Mouse (Mus musculus) embryonic facial prominence, embryonic 15.5 days (tissue): Measurements from ENCODE around the gene Plekha6. TPM values are rescaled to one million over a fixed set of nuclear protein-coding genes. Genes with fewer than 3 reads are reported as not detected.
A peak's percentile ranks its signal among the peaks of the same experiment; 100 is the strongest.

Experiments used
- ATAC-seq: fragments of 200-750 bp; cut with Nextera tagmentation; 2 replicates; pipeline ENCODE4 v1.8.0; 2017; ENCODE audit warnings: low read depth, moderate TSS enrichment; ENCODE audit not compliant: insufficient number of reproducible peaks, low FRiP score, low TSS enrichment
- H3K27ac ChIP-seq: fragments of 300-500 bp; sonication (generic); replicated peaks from 2 replicates; pipeline ENCODE4 v1.5.1; 2015; ENCODE audit warnings: mild to moderate bottlenecking, inconsistent platforms
- H3K27me3 ChIP-seq: fragments of 300-500 bp; sonication (generic); 2 replicates; pipeline ENCODE4 v1.6.1; 2015; ENCODE audit warnings: inconsistent platforms
- H3K36me3 ChIP-seq: fragments of 300-500 bp; sonication (generic); 2 replicates; pipeline ENCODE4 v1.6.1; 2015; ENCODE audit warnings: mild to moderate bottlenecking, inconsistent platforms
- H3K4me1 ChIP-seq: fragments of 300-500 bp; sonication (generic); 2 replicates; pipeline ENCODE4 v1.6.1; 2015; ENCODE audit warnings: inconsistent platforms
- H3K4me2 ChIP-seq: fragments of 300-500 bp; sonication (generic); replicated peaks from 2 replicates; pipeline ENCODE4 v1.6.1; 2015; ENCODE audit warnings: mild to moderate bottlenecking, inconsistent platforms
- H3K4me3 ChIP-seq: fragments of 300-500 bp; sonication (generic); replicated peaks from 2 replicates; pipeline ENCODE4 v1.5.1; 2015; ENCODE audit warnings: mild to moderate bottlenecking, inconsistent platforms
- H3K9ac ChIP-seq: fragments of 300-500 bp; sonication (generic); 2 replicates; pipeline ENCODE4 v1.6.1; 2015; ENCODE audit warnings: inconsistent platforms
- H3K9me3 ChIP-seq: fragments of 300-500 bp; sonication (generic); replicated peaks from 2 replicates; pipeline ENCODE4 v1.6.1; 2016; ENCODE audit warnings: inconsistent platforms
- WGBS: fragments of 180-500 bp; shearing (Covaris S2); methylation state at CpG from one replicate; pipeline ENCODE4 v1.1.7; 2015; 5-methylcytosine and 5-hydroxymethylcytosine counted together
- polyA plus RNA-seq: library from polyadenylated mRNA; unstranded; fragments of >200 nt; fragmentation: Nextera tagmentation; extraction: Ambion mirVana; gene quantifications from 2 replicates; pipeline ENCODE4 v1.2.1, GENCODE M21; 2015

The Plekha6 gene
- polyA plus RNA-seq, 1 experiment from 2014 or later: 7.2 TPM

DNA sequence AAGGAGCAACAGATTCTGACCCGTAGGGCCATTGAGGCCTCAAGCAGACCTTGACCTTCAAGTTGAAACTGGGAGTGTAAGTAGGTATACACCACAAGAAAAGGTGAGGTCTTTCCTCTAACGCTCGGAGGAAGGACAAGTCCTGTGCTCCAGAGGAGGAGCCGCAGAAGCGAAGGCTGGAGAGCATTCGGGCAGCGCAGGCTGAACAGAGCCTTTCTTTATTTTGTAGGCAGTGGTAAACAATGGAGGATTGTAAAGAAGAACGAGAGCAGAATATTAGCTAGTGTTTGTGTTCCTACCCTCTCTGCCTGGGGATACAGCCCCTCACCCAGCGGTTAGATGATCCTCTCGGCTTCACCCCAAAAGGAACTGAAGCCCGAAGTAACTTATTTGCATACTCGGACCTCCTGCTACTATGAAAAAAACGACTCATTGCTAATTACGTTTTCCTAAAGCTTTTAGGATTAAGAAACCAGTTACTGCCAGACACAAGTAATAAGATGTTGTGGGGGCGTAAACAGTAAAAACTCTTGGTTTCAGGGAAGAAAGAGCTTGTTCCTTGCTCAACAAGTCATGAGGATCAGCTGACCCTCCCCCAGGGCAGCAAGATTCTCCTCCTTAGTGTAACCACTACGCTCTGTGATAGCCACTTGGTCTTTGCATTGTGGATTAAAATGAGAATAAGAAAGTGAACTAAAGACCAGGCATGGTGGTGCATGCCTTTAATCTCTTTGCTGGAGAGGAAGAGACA, 34.4 kb upstream of the Plekha6 start:
- 28% methylated on average over 16 of the region's 16 CpGs for WGBS
- Histone ChIP-seq H3K27ac (peak overlapping the region; percentile 98), H3K9ac (no peak overlapping the region), H3K4me3 (no peak overlapping the region), H3K9me3 (no peaks in the 10 kb centered on the region), H3K27me3 (no peaks in the 10 kb centered on the region), H3K4me2 (peak overlapping the region; percentile 6; the same call in 1 of the 2 replicates), H3K4me1 (peaks cover 31% of the 10 kb centered on the region; the same call in 1 of the 2 replicates), H3K36me3 (no peaks in the 10 kb centered on the region)
- ATAC-seq: no peak

- peak; percentile 99 for ATAC-seq
- Histone ChIP-seq H3K4me1 (peaks cover 41% of the 10 kb centered on the region), H3K36me3 (0 out of 2 replicates have a peak, but pooled peaks cover 2% of the 10 kb centered on the region), H3K4me2 (peak within 1 kb of the TSS; percentile 86), H3K27me3 (no peaks in the 10 kb centered on the region), H3K9me3 (no peaks in the 10 kb centered on the region), H3K9ac (peak within 1 kb of the TSS; percentile 98), H3K4me3 (peak within 1 kb of the TSS; percentile 95), H3K27ac (peak within 1 kb of the TSS; percentile 98)
- under 1% methylated on average over 72 of the region's 72 CpGs for WGBS
Measured at GRCm38 (mm10) chr1:133130638-133131560, 33.1 kb upstream of the Plekha6 start, which contains the start of gene Ppp1r15b. Ppp1r15b (plus strand) TSS chr1:133131143.

DNA sequence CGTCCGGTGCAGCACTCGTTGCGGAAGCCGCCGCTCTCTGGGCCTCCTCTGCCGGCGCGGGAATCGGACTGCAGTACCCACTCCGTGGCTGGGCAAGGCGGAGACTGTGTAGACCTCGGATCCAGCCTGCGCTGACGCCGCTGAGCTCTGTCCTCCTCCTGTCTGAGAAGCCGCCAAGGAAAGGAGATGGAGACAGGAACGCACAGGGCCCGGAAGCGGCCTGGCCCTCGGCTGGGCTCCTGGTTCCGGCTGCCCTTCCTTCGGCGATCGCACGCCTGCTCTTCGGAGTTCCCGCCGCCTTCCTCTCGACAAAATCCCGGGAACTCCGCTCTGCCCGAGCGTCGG, 32.5 kb upstream of the Plekha6 start:
- no peak for ATAC-seq
- Histone ChIP-seq H3K27me3 (no peaks in the 10 kb centered on the region), H3K9me3 (no peaks in the 10 kb centered on the region), H3K27ac (peak overlapping the region; percentile 98), H3K4me2 (peak overlapping the region; percentile 86), H3K36me3 (peaks cover 7% of the 10 kb centered on the region; the same call in 1 of the 2 replicates), H3K4me3 (peak overlapping the region; percentile 95), H3K4me1 (peaks cover 44% of the 10 kb centered on the region), H3K9ac (peak overlapping the region; percentile 98)
- WGBS: under 1% methylated on average over 35 of the region's 35 CpGs

GRCm38 (mm10) chr1:133131936-133132335, 32.1 kb upstream of the Plekha6 start:
- Histone ChIP-seq H3K9me3 (no peaks in the 10 kb centered on the region), H3K27ac (peak overlapping the region; percentile 98), H3K4me2 (peak overlapping the region; percentile 86), H3K4me3 (peak overlapping the region; percentile 95), H3K36me3 (peaks cover 11% of the 10 kb centered on the region; the same call in 1 of the 2 replicates), H3K9ac (peak overlapping the region; percentile 98), H3K4me1 (peaks cover 44% of the 10 kb centered on the region), H3K27me3 (no peaks in the 10 kb centered on the region)
- WGBS: 0% methylated on average over 11 of the region's 11 CpGs
- no peak for ATAC-seq

DNA sequence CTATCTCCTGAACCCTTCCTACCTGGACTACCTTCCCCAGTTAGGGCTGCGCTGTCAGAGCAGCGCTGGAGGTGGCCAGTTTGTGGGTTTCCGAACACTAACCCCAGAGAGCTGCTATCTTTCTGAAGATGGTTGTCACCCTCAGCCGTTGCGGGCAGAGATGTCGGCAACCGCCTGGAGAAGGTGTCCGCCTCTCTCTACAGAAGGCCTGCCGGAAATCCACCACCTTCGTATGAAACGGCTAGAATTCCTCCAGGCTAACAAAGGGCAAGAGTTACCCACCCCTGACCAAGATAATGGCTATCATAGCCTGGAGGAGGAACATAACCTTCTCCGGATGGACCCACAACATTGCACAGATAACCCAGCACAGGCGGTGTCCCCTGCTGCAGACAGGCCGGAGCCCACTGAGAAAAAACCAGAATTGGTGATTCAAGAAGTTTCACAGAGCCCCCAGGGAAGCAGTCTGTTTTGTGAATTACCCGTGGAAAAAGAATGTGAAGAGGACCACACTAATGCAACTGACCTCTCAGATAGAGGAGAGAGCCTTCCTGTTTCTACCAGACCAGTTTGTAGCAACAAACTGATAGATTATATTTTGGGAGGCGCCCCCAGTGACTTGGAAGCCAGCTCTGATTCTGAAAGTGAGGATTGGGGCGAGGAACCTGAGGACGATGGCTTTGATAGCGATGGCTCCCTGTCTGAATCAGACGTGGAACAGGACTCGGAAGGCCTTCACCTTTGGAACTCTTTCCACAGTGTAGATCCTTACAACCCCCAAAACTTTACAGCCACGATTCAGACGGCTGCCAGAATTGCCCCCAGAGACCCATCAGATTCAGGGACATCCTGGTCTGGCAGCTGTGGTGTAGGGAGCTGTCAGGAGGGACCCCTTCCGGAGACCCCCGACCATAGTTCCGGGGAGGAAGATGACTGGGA, 31.4 kb upstream of the Plekha6 start:
- H3K4me2 ChIP-seq: peak overlapping the region; percentile 86
- H3K27ac ChIP-seq: peak overlapping the region; percentile 98
- H3K4me1 ChIP-seq: peaks cover 44% of the 10 kb centered on the region
- no peaks in the 10 kb centered on the region for H3K9me3 ChIP-seq
- WGBS: 8% methylated on average over 26 of the region's 26 CpGs
- peaks cover 18% of the 10 kb centered on the region for H3K36me3 ChIP-seq
- H3K27me3 ChIP-seq: no peaks in the 10 kb centered on the region
- H3K9ac ChIP-seq: peak overlapping the region; percentile 98
- ATAC-seq: no peak
- peak overlapping the region; percentile 95 for H3K4me3 ChIP-seq

DNA sequence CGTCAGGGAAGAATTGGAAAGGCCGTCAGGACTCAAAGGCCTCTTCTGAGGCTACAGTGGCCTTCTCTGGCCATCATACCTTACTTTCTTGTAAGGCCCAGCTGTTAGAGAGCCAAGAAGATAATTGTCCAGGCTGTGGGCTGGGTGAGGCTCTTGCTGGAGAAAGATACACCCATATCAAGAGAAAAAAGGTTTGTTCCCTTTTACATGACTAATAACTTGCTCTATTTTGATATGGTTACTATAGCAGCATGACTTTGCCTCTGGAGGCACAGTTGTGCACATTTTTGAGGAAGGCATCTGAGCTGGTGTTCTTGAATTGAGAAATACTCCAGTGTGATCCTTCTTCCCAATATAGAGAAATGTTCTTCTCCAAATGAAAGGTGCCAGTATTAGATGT, 30.6 kb upstream of the Plekha6 start:
- Histone ChIP-seq H3K4me1 (peaks cover 44% of the 10 kb centered on the region), H3K9me3 (no peaks in the 10 kb centered on the region), H3K36me3 (peaks cover 26% of the 10 kb centered on the region), H3K4me3 (peak overlapping the region; percentile 95), H3K4me2 (peak overlapping the region; percentile 86), H3K27me3 (no peaks in the 10 kb centered on the region), H3K27ac (0 out of 2 replicates have a peak overlapping the region, but pooled peaks have one; percentile 98), H3K9ac (peak overlapping the region; percentile 98; the same call in 1 of the 2 replicates)
- 7% methylated on average over 2 of the region's 2 CpGs for WGBS
- no peak for ATAC-seq

GRCm38 (mm10) chr1:133134071-133134470, 29.9 kb upstream of the Plekha6 start:
- peak overlapping the region; percentile 98 for H3K9ac ChIP-seq
- no peaks in the 10 kb centered on the region for H3K9me3 ChIP-seq
- H3K4me3 ChIP-seq: peak overlapping the region; percentile 95
- H3K4me1 ChIP-seq: peaks cover 44% of the 10 kb centered on the region
- peak overlapping the region; percentile 86 for H3K4me2 ChIP-seq
- WGBS: 21% methylated on average over 4 of the region's 4 CpGs
- H3K27ac ChIP-seq: no peak overlapping the region
- no peak for ATAC-seq
- no peaks in the 10 kb centered on the region for H3K27me3 ChIP-seq
- peaks cover 32% of the 10 kb centered on the region for H3K36me3 ChIP-seq

GRCm38 (mm10) chr1:133134881-133135280, 29.1 kb upstream of the Plekha6 start:
- 39% methylated on average over 4 of the region's 4 CpGs for WGBS
- Histone ChIP-seq H3K36me3 (peaks cover 38% of the 10 kb centered on the region), H3K9ac (no peak overlapping the region), H3K27ac (no peak overlapping the region), H3K27me3 (no peaks in the 10 kb centered on the region), H3K4me2 (peak overlapping the region; percentile 86), H3K4me1 (peaks cover 39% of the 10 kb centered on the region), H3K4me3 (peak overlapping the region; percentile 95), H3K9me3 (no peaks in the 10 kb centered on the region)
- ATAC-seq: no peak

DNA sequence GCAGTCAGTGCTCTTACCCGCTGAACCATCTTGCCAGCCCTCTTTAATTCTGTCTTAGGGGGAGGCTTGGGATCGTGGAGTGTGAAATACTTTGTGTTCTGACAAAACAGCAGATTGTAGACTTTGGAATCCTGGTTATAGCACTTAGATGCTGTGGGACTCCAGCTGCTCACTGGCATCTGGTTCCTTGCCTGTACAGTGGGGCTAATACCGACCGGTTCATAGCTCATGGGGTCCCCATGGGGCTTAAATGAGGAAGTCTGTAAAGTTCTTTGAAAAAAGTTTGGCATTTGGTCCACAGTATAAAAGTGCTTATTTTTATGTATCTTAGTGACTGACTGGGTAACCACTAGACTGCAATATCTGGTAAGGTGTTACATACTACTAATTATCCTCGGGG, 28.2 kb upstream of the Plekha6 start:
- Histone ChIP-seq H3K9ac (no peak overlapping the region), H3K4me1 (peaks cover 32% of the 10 kb centered on the region), H3K4me2 (peak overlapping the region; percentile 86), H3K27ac (no peak overlapping the region), H3K4me3 (peak overlapping the region; percentile 95), H3K9me3 (no peaks in the 10 kb centered on the region), H3K36me3 (peaks cover 47% of the 10 kb centered on the region), H3K27me3 (no peaks in the 10 kb centered on the region)
- ATAC-seq: no peak
- 48% methylated on average over 5 of the region's 5 CpGs for WGBS

DNA sequence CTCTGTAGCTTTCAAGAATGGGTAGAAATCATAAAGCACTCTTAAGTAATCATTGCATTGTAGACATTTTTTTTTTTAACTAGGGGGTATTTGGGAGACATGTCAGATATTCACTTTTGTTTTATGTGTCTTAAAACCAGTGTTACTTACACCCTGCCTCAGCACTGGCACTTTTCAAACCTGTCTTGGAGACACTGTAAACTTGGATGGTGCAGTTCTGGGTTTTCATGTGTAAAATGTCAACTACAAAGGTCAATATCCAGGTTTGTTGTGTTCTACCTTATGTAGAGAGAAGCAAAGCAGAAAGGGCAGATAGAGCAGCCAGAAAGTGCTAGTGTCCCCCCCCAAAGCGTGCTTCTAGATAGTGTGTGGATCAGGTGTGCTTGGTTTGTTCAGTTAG, 25.6 kb upstream of the Plekha6 start:
- 100% methylated on average over 1 of the region's 1 CpGs for WGBS
- Histone ChIP-seq H3K27me3 (no peaks in the 10 kb centered on the region), H3K9ac (no peak overlapping the region), H3K4me1 (peaks cover 22% of the 10 kb centered on the region), H3K27ac (no peak overlapping the region), H3K9me3 (no peaks in the 10 kb centered on the region), H3K36me3 (peaks cover 57% of the 10 kb centered on the region), H3K4me3 (no peak overlapping the region), H3K4me2 (no peak overlapping the region)
- no peak for ATAC-seq
